Mouse (Mus musculus): ENCODE results near the gene Grhpr. TPM values are rescaled to one million over a fixed set of nuclear protein-coding genes. Genes with fewer than 3 reads are reported as not detected.
"Not testable (repeated sequence)": the region's sequence is repeated elsewhere in the genome, so short reads cannot be mapped to it uniquely, and the experiment has no call there.

Grhpr gene
- polyA plus RNA-seq, 1 experiment from 2014 or later, result 65.4 TPM

- ATAC-seq (ENCODE audit: low FRiP score, low TSS enrichment); H3K4me1 ChIP-seq (ENCODE audit: control insufficient read depth, insufficient read depth, low read length); H3K4me3 ChIP-seq (ENCODE audit: low read length); H3K36me3 ChIP-seq (ENCODE audit: control insufficient read depth, insufficient read depth, low read length); H3K9me3 ChIP-seq (ENCODE audit: control insufficient read depth, low read length); H3K9ac ChIP-seq (ENCODE audit: low read depth, low read length); H3K27me3 ChIP-seq (ENCODE audit: control insufficient read depth, insufficient read depth, low read length); H3K27ac ChIP-seq (ENCODE audit: low read depth, low read length); H3K4me2 ChIP-seq (replicated peaks; ENCODE audit: low read depth, low read length): not testable (repeated sequence)
- 90% methylated on average over 2 of the region's 2 CpGs for WGBS
Measured at GRCm38 (mm10) chr4:44946126-44946525, 35.1 kb upstream of the Grhpr start.

GRCm38 (mm10) chr4:44947464-44947863 is 33.7 kb upstream of the Grhpr start:
- Histone ChIP-seq H3K27ac (ENCODE audit: low read depth, low read length) (no peak overlapping the region), H3K9me3 (ENCODE audit: control insufficient read depth, low read length) (no peaks in the 10 kb centered on the region), H3K9ac (ENCODE audit: low read depth, low read length) (no peak overlapping the region), H3K4me1 (ENCODE audit: control insufficient read depth, insufficient read depth, low read length) (no peaks in the 10 kb centered on the region), H3K36me3 (ENCODE audit: control insufficient read depth, insufficient read depth, low read length) (no peaks in the 10 kb centered on the region), H3K27me3 (ENCODE audit: control insufficient read depth, insufficient read depth, low read length) (no peaks in the 10 kb centered on the region), H3K4me3 (ENCODE audit: low read length) (no peak overlapping the region), H3K4me2 (replicated peaks; ENCODE audit: low read depth, low read length) (no peak overlapping the region)
- ATAC-seq (ENCODE audit: low FRiP score, low TSS enrichment), result no peak
- WGBS, result 69% methylated on average over 5 of the region's 5 CpGs

GRCm38 (mm10) chr4:44948314-44948713 is 32.9 kb upstream of the Grhpr start:
- Histone ChIP-seq H3K9ac (ENCODE audit: low read depth, low read length) (no peak overlapping the region), H3K27me3 (ENCODE audit: control insufficient read depth, insufficient read depth, low read length) (no peaks in the 10 kb centered on the region), H3K36me3 (ENCODE audit: control insufficient read depth, insufficient read depth, low read length) (no peaks in the 10 kb centered on the region), H3K4me3 (ENCODE audit: low read length) (no peak overlapping the region), H3K4me2 (replicated peaks; ENCODE audit: low read depth, low read length) (no peak overlapping the region), H3K4me1 (ENCODE audit: control insufficient read depth, insufficient read depth, low read length) (no peaks in the 10 kb centered on the region), H3K27ac (ENCODE audit: low read depth, low read length) (no peak overlapping the region), H3K9me3 (ENCODE audit: control insufficient read depth, low read length) (no peaks in the 10 kb centered on the region)
- WGBS, result 92% methylated on average over 1 of the region's 1 CpGs
- ATAC-seq (ENCODE audit: low FRiP score, low TSS enrichment), result no peak

- Histone ChIP-seq H3K4me1 (ENCODE audit: control insufficient read depth, insufficient read depth, low read length) (no peaks in the 10 kb centered on the region), H3K27ac (ENCODE audit: low read depth, low read length) (no peak overlapping the region), H3K36me3 (ENCODE audit: control insufficient read depth, insufficient read depth, low read length) (no peaks in the 10 kb centered on the region), H3K27me3 (ENCODE audit: control insufficient read depth, insufficient read depth, low read length) (no peaks in the 10 kb centered on the region), H3K9me3 (ENCODE audit: control insufficient read depth, low read length) (no peaks in the 10 kb centered on the region), H3K4me3 (ENCODE audit: low read length) (no peak overlapping the region), H3K9ac (ENCODE audit: low read depth, low read length) (no peak overlapping the region), H3K4me2 (replicated peaks; ENCODE audit: low read depth, low read length) (no peak overlapping the region)
- 71% methylated on average over 9 of the region's 9 CpGs for WGBS
- ATAC-seq (ENCODE audit: low FRiP score, low TSS enrichment), result no peak
Measured at GRCm38 (mm10) chr4:44953041-44953440, 28.2 kb upstream of the Grhpr start.

- WGBS, result 89% methylated on average over 9 of the region's 9 CpGs
- Histone ChIP-seq H3K4me3 (ENCODE audit: low read length) (no peak overlapping the region), H3K4me1 (ENCODE audit: control insufficient read depth, insufficient read depth, low read length) (no peaks in the 10 kb centered on the region), H3K27ac (ENCODE audit: low read depth, low read length) (no peak overlapping the region), H3K4me2 (replicated peaks; ENCODE audit: low read depth, low read length) (no peak overlapping the region), H3K9ac (ENCODE audit: low read depth, low read length) (no peak overlapping the region), H3K27me3 (ENCODE audit: control insufficient read depth, insufficient read depth, low read length) (no peaks in the 10 kb centered on the region), H3K9me3 (ENCODE audit: control insufficient read depth, low read length) (no peaks in the 10 kb centered on the region), H3K36me3 (ENCODE audit: control insufficient read depth, insufficient read depth, low read length) (no peaks in the 10 kb centered on the region)
- ATAC-seq (ENCODE audit: low FRiP score, low TSS enrichment), result no peak
Measured at GRCm38 (mm10) chr4:44958776-44959175, 22.4 kb upstream of the Grhpr start.

GRCm38 (mm10) chr4:44959220-44959619 is 22.0 kb upstream of the Grhpr start:
- H3K27me3 ChIP-seq (ENCODE audit: control insufficient read depth, insufficient read depth, low read length), result no peaks in the 10 kb centered on the region
- H3K4me1 ChIP-seq (ENCODE audit: control insufficient read depth, insufficient read depth, low read length), result no peaks in the 10 kb centered on the region
- no peak overlapping the region for H3K4me3 ChIP-seq (ENCODE audit: low read length)
- H3K9me3 ChIP-seq (ENCODE audit: control insufficient read depth, low read length), result no peaks in the 10 kb centered on the region
- H3K9ac ChIP-seq (ENCODE audit: low read depth, low read length), result no peak overlapping the region
- no peak for ATAC-seq (ENCODE audit: low FRiP score, low TSS enrichment)
- H3K4me2 ChIP-seq (replicated peaks; ENCODE audit: low read depth, low read length), result no peak overlapping the region
- H3K27ac ChIP-seq (ENCODE audit: low read depth, low read length), result no peak overlapping the region
- WGBS, result 93% methylated on average over 13 of the region's 13 CpGs
- no peaks in the 10 kb centered on the region for H3K36me3 ChIP-seq (ENCODE audit: control insufficient read depth, insufficient read depth, low read length)

GRCm38 (mm10) chr4:44963156-44963555 is 18.0 kb upstream of the Grhpr start:
- Histone ChIP-seq H3K36me3 (ENCODE audit: control insufficient read depth, insufficient read depth, low read length) (no peaks in the 10 kb centered on the region), H3K4me3 (ENCODE audit: low read length) (no peak overlapping the region), H3K27ac (ENCODE audit: low read depth, low read length) (no peak overlapping the region), H3K9ac (ENCODE audit: low read depth, low read length) (no peak overlapping the region), H3K9me3 (ENCODE audit: control insufficient read depth, low read length) (no peaks in the 10 kb centered on the region), H3K4me2 (replicated peaks; ENCODE audit: low read depth, low read length) (no peak overlapping the region), H3K27me3 (ENCODE audit: control insufficient read depth, insufficient read depth, low read length) (no peaks in the 10 kb centered on the region), H3K4me1 (ENCODE audit: control insufficient read depth, insufficient read depth, low read length) (no peaks in the 10 kb centered on the region)
- no peak for ATAC-seq (ENCODE audit: low FRiP score, low TSS enrichment)
- WGBS, result 69% methylated on average over 11 of the region's 11 CpGs

- ATAC-seq (ENCODE audit: low FRiP score, low TSS enrichment), result no peak
- Histone ChIP-seq H3K27me3 (ENCODE audit: control insufficient read depth, insufficient read depth, low read length) (no peaks in the 10 kb centered on the region), H3K27ac (ENCODE audit: low read depth, low read length) (no peak overlapping the region), H3K4me3 (ENCODE audit: low read length) (no peak overlapping the region), H3K4me1 (ENCODE audit: control insufficient read depth, insufficient read depth, low read length) (no peaks in the 10 kb centered on the region), H3K9me3 (ENCODE audit: control insufficient read depth, low read length) (no peaks in the 10 kb centered on the region), H3K4me2 (replicated peaks; ENCODE audit: low read depth, low read length) (no peak overlapping the region), H3K9ac (ENCODE audit: low read depth, low read length) (no peak overlapping the region), H3K36me3 (ENCODE audit: control insufficient read depth, insufficient read depth, low read length) (no peaks in the 10 kb centered on the region)
- WGBS, result 84% methylated on average over 2 of the region's 2 CpGs
Measured at GRCm38 (mm10) chr4:44965175-44965574, 16.0 kb upstream of the Grhpr start.

GRCm38 (mm10) chr4:44965736-44966135 is 15.5 kb upstream of the Grhpr start:
- H3K9ac ChIP-seq (ENCODE audit: low read depth, low read length), result no peak overlapping the region
- WGBS, result 83% methylated on average over 3 of the region's 3 CpGs
- no peaks in the 10 kb centered on the region for H3K36me3 ChIP-seq (ENCODE audit: control insufficient read depth, insufficient read depth, low read length)
- no peak overlapping the region for H3K27ac ChIP-seq (ENCODE audit: low read depth, low read length)
- H3K9me3 ChIP-seq (ENCODE audit: control insufficient read depth, low read length), result no peaks in the 10 kb centered on the region
- ATAC-seq (ENCODE audit: low FRiP score, low TSS enrichment), result no peak
- H3K27me3 ChIP-seq (ENCODE audit: control insufficient read depth, insufficient read depth, low read length), result no peaks in the 10 kb centered on the region
- no peaks in the 10 kb centered on the region for H3K4me1 ChIP-seq (ENCODE audit: control insufficient read depth, insufficient read depth, low read length)
- no peak overlapping the region for H3K4me2 ChIP-seq (replicated peaks; ENCODE audit: low read depth, low read length)
- H3K4me3 ChIP-seq (ENCODE audit: low read length), result no peak overlapping the region

- Histone ChIP-seq H3K4me2 (replicated peaks; ENCODE audit: low read depth, low read length) (no peak overlapping the region), H3K4me1 (ENCODE audit: control insufficient read depth, insufficient read depth, low read length) (no peaks in the 10 kb centered on the region), H3K36me3 (ENCODE audit: control insufficient read depth, insufficient read depth, low read length) (no peaks in the 10 kb centered on the region), H3K27ac (ENCODE audit: low read depth, low read length) (no peak overlapping the region), H3K9ac (ENCODE audit: low read depth, low read length) (no peak overlapping the region), H3K27me3 (ENCODE audit: control insufficient read depth, insufficient read depth, low read length) (no peaks in the 10 kb centered on the region), H3K4me3 (ENCODE audit: low read length) (no peak overlapping the region), H3K9me3 (ENCODE audit: control insufficient read depth, low read length) (no peaks in the 10 kb centered on the region)
- 89% methylated on average over 8 of the region's 8 CpGs for WGBS
- no peak for ATAC-seq (ENCODE audit: low FRiP score, low TSS enrichment)
Measured at GRCm38 (mm10) chr4:44967402-44967801, 13.8 kb upstream of the Grhpr start.
